Mouse (Mus musculus) embryonic facial prominence, embryonic 12.5 days (tissue): Measurements from ENCODE around the gene Afmid. TPM values are rescaled to one million over a fixed set of nuclear protein-coding genes. Genes with fewer than 3 reads are reported as not detected.
"Not testable (repeated sequence)": the region's sequence is repeated elsewhere in the genome, so short reads cannot be mapped to it uniquely, and the experiment has no call there.

Source experiments
- ATAC-seq: fragments of 200-750 bp; cut with Nextera tagmentation; 2 replicates; pipeline ENCODE4 v1.8.0; 2017; ENCODE audit not compliant: insufficient number of reproducible peaks, insufficient read depth, low FRiP score, low TSS enrichment
- H3K27ac ChIP-seq: fragments of 300-500 bp; sonication (generic); 2 replicates; pipeline ENCODE4 v1.5.1; 2016; ENCODE audit warnings: mild to moderate bottlenecking
- H3K27me3 ChIP-seq: fragments of 300-500 bp; sonication (generic); 2 replicates; pipeline ENCODE4 v1.6.1; 2016; ENCODE audit warnings: mild to moderate bottlenecking, moderate library complexity
- H3K36me3 ChIP-seq: fragments of 300-500 bp; sonication (generic); 2 replicates; pipeline ENCODE4 v1.6.1; 2016; ENCODE audit warnings: mild to moderate bottlenecking
- H3K4me1 ChIP-seq: fragments of 300-500 bp; sonication (generic); 2 replicates; pipeline ENCODE4 v1.6.1; 2016
- H3K4me2 ChIP-seq: fragments of 300-500 bp; sonication (generic); replicated peaks from 2 replicates; pipeline ENCODE4 v1.6.1; 2016; ENCODE audit warnings: mild to moderate bottlenecking, moderate library complexity
- H3K4me3 ChIP-seq: fragments of 300-500 bp; sonication (generic); 2 replicates; pipeline ENCODE4 v1.5.1; 2016; ENCODE audit warnings: mild to moderate bottlenecking
- H3K9ac ChIP-seq: fragments of 300-500 bp; sonication (generic); 2 replicates; pipeline ENCODE4 v1.6.1; 2016; ENCODE audit warnings: mild to moderate bottlenecking, moderate library complexity
- H3K9me3 ChIP-seq: fragments of 300-500 bp; sonication (generic); 2 replicates; pipeline ENCODE4 v1.6.1; 2016; ENCODE audit warnings: mild to moderate bottlenecking, moderate library complexity
- WGBS: fragments of 180-500 bp; shearing (Covaris S2); methylation state at CpG from one replicate; pipeline ENCODE4 v1.1.7; 2016; 5-methylcytosine and 5-hydroxymethylcytosine counted together
- polyA plus RNA-seq: library from polyadenylated mRNA; unstranded; fragments of >200 nt; fragmentation: Nextera tagmentation; extraction: Ambion mirVana; gene quantifications from 2 replicates; pipeline ENCODE4 v1.2.1, GENCODE M21; 2016

The Afmid gene
- polyA plus RNA-seq, 1 experiment from 2014 or later, result 4.9 TPM

DNA sequence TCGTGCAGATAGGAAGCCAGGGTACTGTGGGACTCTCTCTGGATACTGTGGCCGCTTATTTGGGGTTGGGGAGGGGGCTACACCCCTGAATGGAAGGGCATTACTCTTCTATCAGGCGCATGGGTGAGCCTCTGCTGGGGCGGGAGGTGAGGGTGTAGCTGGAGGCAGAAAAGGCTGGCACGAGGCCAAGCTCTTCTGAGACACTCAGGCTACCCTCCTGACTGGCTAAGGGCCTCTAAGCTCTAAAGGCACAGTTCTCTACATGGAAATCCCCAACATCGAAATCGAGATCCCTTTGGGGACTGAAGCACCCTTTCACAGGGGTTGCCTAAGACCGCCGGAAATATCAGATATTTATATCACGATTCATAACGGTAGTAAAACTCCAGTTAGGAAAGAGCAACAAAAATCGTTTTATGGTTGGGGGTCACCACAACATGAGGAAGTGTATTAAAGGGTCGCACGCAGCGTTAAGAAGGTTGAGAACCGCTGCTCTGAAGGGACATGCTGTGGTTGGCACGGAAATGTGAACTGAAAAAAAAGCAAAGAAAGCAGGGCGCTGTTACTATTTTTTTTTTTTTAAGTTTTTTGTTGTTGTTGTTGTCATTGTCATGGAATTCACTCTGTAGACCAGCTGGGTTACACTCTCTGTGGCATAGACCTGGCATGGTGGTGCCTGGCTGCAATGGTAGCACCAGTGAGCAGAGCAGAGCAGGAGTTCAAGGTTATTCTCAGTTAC, 2.6 kb downstream of the Afmid start:
- no peaks in the 10 kb centered on the region for H3K27me3 ChIP-seq
- peak overlapping the region; percentile 9; the same call in 1 of the 2 replicates for H3K27ac ChIP-seq
- H3K36me3 ChIP-seq, result no peaks in the 10 kb centered on the region
- WGBS, result 76% methylated on average over 18 of the region's 18 CpGs
- no peak for ATAC-seq
- H3K4me3 ChIP-seq, result no peak overlapping the region
- H3K4me1 ChIP-seq, result peaks cover 45% of the 10 kb centered on the region
- H3K4me2 ChIP-seq, result no peak overlapping the region
- H3K9me3 ChIP-seq, result no peaks in the 10 kb centered on the region
- 0 out of 2 replicates have a peak overlapping the region, but pooled peaks have one; percentile 15 for H3K9ac ChIP-seq

DNA sequence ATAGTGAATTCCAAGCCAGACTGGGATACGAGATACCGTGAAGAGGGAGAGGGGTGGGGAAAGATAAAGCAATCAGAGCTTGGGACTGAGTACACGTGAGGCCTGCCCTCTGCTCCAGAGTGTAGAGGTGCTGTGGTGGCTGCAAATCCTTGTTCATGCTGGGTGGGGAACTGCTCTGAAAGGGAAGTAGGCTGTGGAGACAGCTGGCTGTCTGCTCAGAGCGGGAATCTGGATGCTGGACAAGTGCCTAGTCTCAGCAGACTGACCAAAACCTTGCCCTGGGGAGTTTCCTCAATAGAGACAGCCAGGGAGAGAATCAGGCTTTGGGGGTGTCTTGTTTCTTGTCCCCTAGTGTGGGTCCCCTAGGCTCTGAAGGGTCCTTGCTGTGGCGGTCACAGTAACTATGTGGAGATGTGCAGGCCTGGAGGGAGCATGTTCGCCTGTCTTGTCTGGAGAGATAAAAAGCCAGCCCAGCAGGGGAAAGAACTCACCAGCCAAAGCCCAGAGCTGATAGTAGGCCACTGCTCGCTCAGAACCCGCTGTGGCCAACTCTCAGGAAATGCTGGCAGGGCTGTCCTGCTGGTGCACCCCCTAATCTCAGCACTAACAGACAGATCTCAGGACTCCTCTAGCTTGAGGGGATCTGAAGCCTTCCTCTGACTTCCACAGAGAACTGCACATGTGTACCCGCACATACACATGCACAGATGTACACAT, 3.3 kb downstream of the Afmid start:
- 0 out of 2 replicates have a peak overlapping the region, but pooled peaks have one; percentile 15 for H3K9ac ChIP-seq
- peaks cover 39% of the 10 kb centered on the region for H3K4me1 ChIP-seq
- H3K36me3 ChIP-seq, result no peaks in the 10 kb centered on the region
- no peak overlapping the region for H3K4me3 ChIP-seq
- 54% methylated on average over 9 of the region's 9 CpGs for whole genome bisulfite sequencing
- peak overlapping the region; percentile 9; the same call in 1 of the 2 replicates for H3K27ac ChIP-seq
- ATAC-seq, result no peak
- no peaks in the 10 kb centered on the region for H3K9me3 ChIP-seq
- no peaks in the 10 kb centered on the region for H3K27me3 ChIP-seq
- no peak overlapping the region for H3K4me2 ChIP-seq

DNA sequence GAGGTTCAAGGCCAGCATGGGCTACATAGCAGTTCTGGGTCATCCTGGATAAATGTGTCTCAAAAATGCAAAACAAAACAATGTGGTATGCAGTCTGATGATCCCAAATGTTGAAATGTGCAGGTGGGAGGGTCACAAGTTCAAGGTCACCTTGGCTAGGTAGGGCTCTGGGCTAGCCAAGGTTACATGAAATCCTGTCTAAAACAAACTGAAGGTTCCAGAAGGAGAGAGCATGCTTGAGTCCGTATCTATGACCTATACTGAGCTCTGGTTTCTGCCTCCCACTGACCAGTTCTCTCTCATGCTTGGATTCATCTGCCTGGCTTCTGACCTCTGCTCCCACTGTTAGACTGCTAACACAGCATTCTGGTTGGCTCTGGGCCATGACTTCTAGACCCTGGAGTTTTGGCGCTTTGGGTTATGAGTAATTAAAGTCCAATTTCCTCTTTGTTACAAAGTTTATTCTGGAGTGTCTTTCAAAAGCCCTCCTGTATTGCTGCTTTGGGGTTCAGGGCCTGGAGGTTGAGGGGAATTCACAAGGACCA, 4.0 kb downstream of the Afmid start:
- H3K4me2 ChIP-seq, result no peak overlapping the region
- H3K27ac ChIP-seq, result peak overlapping the region; percentile 9; the same call in 1 of the 2 replicates
- H3K4me1 ChIP-seq, result peaks cover 33% of the 10 kb centered on the region

DNA sequence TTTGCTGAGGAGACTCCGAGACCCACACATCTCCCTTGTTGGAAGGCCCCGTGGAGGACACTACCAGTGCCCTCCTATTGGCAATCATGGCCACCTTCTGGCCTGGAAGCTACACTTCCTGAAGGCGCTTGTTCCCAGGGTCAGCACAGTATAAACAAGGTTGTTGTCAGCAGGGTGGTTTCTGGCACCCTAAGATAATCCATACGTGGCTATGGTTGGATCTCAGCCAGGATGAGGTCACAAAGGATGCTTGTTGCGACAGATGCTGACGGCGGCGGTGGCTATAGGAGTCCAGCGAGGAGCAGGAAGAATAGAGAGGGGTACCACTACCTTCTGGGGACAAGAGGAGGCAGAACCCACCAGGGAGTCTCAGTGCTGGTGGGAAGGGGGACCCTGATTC, 4.7 kb downstream of the Afmid start:
- 82% methylated on average over 9 of the region's 9 CpGs for WGBS
- no peak overlapping the region for H3K9ac ChIP-seq
- no peaks in the 10 kb centered on the region for H3K36me3 ChIP-seq
- no peak overlapping the region for H3K4me2 ChIP-seq
- no peak overlapping the region for H3K27ac ChIP-seq
- no peaks in the 10 kb centered on the region for H3K27me3 ChIP-seq
- H3K4me1 ChIP-seq, result peaks cover 33% of the 10 kb centered on the region
- no peak overlapping the region for H3K4me3 ChIP-seq
- H3K9me3 ChIP-seq, result no peaks in the 10 kb centered on the region
- no peak for ATAC-seq

More for the DNA sequence above, 4.0 kb downstream of the Afmid start:
- no peak overlapping the region for H3K9ac ChIP-seq
- no peaks in the 10 kb centered on the region for H3K9me3 ChIP-seq
- ATAC-seq, result no peak
- WGBS, result 72% methylated on average over 2 of the region's 2 CpGs
- no peaks in the 10 kb centered on the region for H3K27me3 ChIP-seq
- H3K36me3 ChIP-seq, result no peaks in the 10 kb centered on the region
- H3K4me3 ChIP-seq, result no peak overlapping the region

DNA sequence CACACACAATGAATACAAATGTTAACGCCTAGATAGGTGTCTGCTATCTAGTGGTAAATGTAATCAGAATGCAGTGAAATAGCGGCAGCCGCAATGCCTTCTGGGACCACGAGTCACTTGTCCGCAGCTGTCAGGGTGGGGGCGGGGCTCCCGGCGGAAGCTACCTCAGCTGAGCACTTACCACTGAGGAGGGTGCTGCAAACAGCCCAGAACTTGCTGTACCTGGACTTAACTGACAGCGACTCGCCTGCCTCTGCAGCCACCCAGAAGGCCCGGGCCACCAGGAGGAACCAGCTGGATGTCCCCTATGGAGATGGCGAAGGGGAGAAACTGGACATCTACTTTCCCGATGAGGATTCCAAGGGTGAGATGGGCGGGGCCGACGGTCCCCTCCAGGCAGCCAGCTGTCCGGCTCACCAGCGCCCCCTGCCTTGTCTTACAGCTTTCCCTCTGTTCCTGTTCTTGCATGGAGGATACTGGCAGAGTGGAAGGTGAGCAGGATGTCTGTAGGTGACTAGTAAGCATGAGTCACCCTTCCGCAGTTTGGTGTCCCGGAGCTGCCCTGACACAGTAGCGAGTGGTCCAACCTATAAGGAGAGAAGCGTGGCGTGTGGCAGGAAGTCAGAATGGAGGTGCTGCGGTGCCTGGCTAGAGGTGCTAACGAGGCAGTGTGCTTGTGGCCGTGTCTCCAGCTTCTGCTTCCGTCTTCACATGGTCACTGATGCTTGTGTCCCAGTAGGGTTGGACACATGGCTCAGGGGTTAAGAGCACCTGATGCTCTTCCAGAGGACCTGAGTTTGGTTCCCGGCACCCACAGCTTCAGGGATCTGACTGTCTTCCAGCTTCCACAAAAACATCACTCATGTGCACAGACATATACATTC, 6.6 kb downstream of the Afmid start:
- no peaks in the 10 kb centered on the region for H3K27me3 ChIP-seq
- no peak overlapping the region for H3K27ac ChIP-seq
- H3K36me3 ChIP-seq, result no peaks in the 10 kb centered on the region
- H3K9me3 ChIP-seq, result no peaks in the 10 kb centered on the region
- 19% methylated on average over 28 of the region's 28 CpGs for WGBS
- ATAC-seq, result no peak
- peak overlapping the region; percentile 44 for H3K4me2 ChIP-seq
- H3K9ac ChIP-seq, result no peak overlapping the region
- H3K4me1 ChIP-seq, result peaks cover 26% of the 10 kb centered on the region; the same call in 1 of the 2 replicates
- H3K4me3 ChIP-seq, result peak overlapping the region; percentile 24; the same call in 1 of the 2 replicates

DNA sequence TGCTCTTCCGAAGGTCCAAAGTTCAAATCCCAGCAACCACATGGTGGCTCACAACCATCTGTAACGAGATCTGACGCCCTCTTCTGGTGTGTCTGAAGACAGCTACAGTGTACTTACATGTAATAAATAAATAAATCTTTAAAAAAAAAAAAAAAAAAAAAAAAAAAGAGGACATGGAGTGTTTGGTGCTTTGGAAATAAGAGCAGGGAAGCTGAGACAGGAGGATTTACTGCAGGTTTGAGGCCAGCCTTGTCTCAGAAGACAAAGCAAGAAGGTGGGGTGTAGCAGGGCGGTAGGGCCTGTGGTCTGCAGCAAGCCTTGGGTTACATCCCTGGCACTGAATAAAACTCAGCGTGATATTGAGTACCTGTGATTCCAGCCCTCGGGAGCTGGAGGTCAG, 7.8 kb downstream of the Afmid start:
- H3K9me3 ChIP-seq, H3K4me2 ChIP-seq, H3K36me3 ChIP-seq, H3K27ac ChIP-seq, H3K9ac ChIP-seq, H3K4me3 ChIP-seq, ATAC-seq, H3K27me3 ChIP-seq: not testable (repeated sequence)
- whole genome bisulfite sequencing, result 75% methylated on average over 6 of the region's 6 CpGs
- H3K4me1 ChIP-seq, result peaks cover 18% of the 10 kb centered on the region; the same call in 1 of the 2 replicates

DNA sequence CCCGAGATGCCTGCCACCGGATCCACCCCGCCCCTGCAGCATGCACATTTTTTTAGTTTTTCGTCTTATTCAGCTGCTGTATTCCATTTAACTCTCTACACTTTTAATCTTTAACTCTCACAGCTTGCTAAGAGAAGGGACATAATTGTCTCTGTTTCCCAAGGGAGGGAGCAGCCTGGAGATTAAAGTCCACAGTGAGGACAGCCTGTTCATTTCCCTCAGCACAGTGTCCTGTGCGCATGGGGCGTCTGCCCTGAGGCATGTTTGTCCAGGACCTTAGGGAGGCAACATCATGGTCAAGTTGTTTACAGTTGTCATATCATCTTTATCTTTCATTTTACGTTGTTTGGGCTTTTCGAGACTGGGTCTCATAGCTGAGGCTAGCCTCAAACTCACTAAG, 8.4 kb downstream of the Afmid start:
- H3K36me3 ChIP-seq, result no peaks in the 10 kb centered on the region
- H3K9me3 ChIP-seq, result no peaks in the 10 kb centered on the region
- WGBS, result 91% methylated on average over 8 of the region's 8 CpGs
- no peak overlapping the region for H3K4me2 ChIP-seq
- ATAC-seq, result no peak
- no peak overlapping the region for H3K9ac ChIP-seq
- no peak overlapping the region for H3K4me3 ChIP-seq
- H3K4me1 ChIP-seq, result peaks cover 15% of the 10 kb centered on the region; the same call in 1 of the 2 replicates
- no peak overlapping the region for H3K27ac ChIP-seq
- no peaks in the 10 kb centered on the region for H3K27me3 ChIP-seq

DNA sequence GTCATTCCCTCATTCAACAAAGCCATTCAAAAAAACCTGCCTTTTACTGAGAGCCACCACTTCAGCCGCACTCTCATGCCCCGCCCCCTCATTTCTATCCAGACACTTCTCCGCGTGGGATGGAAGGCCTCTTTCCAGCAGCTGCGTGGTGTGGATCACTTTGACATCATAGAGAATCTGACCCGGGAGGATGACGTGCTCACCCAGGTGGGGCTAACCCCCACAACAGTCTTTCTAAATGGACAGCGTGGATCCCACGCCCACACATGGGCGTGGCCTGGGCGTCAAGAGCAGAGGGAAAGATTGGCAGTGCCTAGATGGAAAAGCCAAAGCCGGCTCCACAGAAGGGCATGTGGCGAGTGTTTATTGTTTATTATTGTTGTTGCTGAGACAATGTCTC, 10.6 kb downstream of the Afmid start:
- WGBS, result 28% methylated on average over 13 of the region's 13 CpGs
- Histone ChIP-seq H3K9ac (no peak overlapping the region), H3K27me3 (no peaks in the 10 kb centered on the region), H3K9me3 (no peaks in the 10 kb centered on the region), H3K4me2 (peak overlapping the region; percentile 38), H3K4me3 (0 out of 2 replicates have a peak overlapping the region, but pooled peaks have one; percentile 7), H3K27ac (no peak overlapping the region), H3K4me1 (peaks cover 13% of the 10 kb centered on the region; the same call in 1 of the 2 replicates), H3K36me3 (no peaks in the 10 kb centered on the region)
- no peak for ATAC-seq

DNA sequence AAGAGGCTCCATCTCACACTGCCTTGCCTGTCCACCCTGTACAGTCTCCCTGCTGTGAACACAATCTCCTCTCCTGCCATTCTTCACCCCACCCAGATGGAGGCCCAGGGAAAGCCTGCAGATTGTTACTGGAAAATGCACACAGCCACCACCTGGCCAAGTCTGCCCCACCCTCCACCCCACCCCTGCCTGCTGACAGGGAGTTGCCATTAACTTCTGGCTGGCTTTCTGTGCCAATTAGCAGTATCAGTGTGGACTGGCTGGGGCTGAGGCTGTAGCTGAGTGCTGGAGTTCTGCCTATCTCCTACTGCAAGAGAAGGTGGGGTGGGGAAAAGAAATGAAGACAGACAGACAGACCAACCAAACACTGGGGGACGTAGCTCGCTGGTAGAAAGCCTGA, 12.8 kb downstream of the Afmid start:
- no peaks in the 10 kb centered on the region for H3K9me3 ChIP-seq
- H3K9ac ChIP-seq, result no peak overlapping the region
- 61% methylated on average over 2 of the region's 2 CpGs for WGBS
- 0 out of 2 replicates have a peak, but pooled peaks cover 7% of the 10 kb centered on the region for H3K4me1 ChIP-seq
- H3K27me3 ChIP-seq, result no peaks in the 10 kb centered on the region
- 0 out of 2 replicates have a peak overlapping the region, but pooled peaks have one; percentile 26 for H3K27ac ChIP-seq
- H3K4me3 ChIP-seq, result no peak overlapping the region
- ATAC-seq, result no peak
- H3K36me3 ChIP-seq, result no peaks in the 10 kb centered on the region
- no peak overlapping the region for H3K4me2 ChIP-seq

DNA sequence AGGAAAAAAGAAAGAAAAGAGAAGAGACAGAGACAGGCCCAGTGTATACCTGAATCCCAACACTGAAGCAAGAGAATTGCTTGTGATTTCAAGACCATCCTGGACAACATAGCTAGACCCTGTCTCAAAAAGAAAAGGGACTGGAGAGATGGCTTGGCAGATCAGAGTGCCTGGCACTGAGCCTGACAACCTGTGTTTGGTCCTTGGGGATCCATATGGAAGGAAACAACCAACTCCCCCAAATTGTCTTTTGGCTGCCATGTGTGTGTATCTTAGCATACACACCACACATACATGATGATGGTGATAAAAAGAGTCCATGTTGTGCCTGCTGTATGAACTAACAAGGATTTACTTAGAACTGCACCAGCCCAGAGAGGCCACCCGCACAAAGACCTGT, 13.3 kb downstream of the Afmid start:
- no peak overlapping the region for H3K27ac ChIP-seq
- H3K4me1 ChIP-seq, result 0 out of 2 replicates have a peak, but pooled peaks cover 7% of the 10 kb centered on the region
- no peaks in the 10 kb centered on the region for H3K27me3 ChIP-seq
- H3K4me3 ChIP-seq, result no peak overlapping the region
- no peak for ATAC-seq
- no peaks in the 10 kb centered on the region for H3K9me3 ChIP-seq
- H3K36me3 ChIP-seq, result no peaks in the 10 kb centered on the region
- 90% methylated on average over 1 of the region's 1 CpGs for WGBS
- no peak overlapping the region for H3K9ac ChIP-seq
- H3K4me2 ChIP-seq, result no peak overlapping the region

DNA sequence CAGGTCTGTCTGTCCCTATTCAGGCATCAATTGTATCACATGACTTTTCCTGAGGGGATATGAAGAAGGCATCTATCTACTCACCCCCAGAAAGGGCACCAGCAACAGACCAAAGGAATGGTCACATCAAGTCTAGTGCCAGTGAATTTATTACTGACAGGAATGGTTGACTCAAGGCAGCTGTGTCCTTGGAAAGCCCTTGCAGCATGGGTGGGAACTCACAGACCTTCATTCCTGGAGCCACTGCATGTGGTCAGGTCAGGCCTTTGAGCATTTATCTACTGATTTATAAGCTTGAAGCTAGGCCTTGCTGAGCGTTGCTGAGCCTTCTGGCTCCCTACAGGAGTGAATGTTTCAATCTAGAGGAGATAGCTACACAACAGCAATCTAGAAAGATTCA, 15.2 kb downstream of the Afmid start:
- no peaks in the 10 kb centered on the region for H3K36me3 ChIP-seq
- WGBS, result 56% methylated on average over 1 of the region's 1 CpGs
- ATAC-seq, result no peak
- H3K9ac ChIP-seq, result no peak overlapping the region
- no peaks in the 10 kb centered on the region for H3K9me3 ChIP-seq
- H3K4me1 ChIP-seq, result 0 out of 2 replicates have a peak, but pooled peaks cover 7% of the 10 kb centered on the region
- H3K4me2 ChIP-seq, result no peak overlapping the region
- H3K4me3 ChIP-seq, result no peak overlapping the region
- no peaks in the 10 kb centered on the region for H3K27me3 ChIP-seq
- H3K27ac ChIP-seq, result no peak overlapping the region
